Mouse (Mus musculus): ENCODE measurements at regions not wholly inside any gene's neighbourhood (a gene's known extent, or its start where the extent isn't known, plus 50 kb on each side); places are given as distances from the start of the nearest gene placed in this dataset.

DNA sequence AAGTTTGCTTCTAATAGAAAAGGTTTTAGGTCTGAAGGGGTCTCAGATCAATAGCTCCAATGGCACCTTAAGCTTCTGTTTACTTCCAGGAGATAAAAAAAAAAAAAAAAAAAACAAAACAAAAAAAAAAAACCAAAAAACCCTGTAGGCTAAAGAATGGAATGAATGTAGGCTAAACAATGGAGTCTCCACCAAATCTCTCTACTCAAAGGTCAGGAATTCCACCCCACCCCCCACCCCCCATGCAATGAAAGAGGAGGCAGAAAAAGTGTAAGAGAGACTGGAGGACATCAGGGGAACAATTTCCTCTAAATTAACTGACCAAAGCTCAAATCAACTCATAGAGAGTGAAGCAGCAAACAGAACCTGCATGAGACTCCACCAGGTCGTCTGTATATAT, 122.1 kb upstream of the Sel1l start:
- no peak for TF ChIP-seq POLR2A (IDR thresholded peaks at IDR 0.05; ENCODE audit: low read depth, low read length)
- no peak for TF ChIP-seq CTCF (IDR thresholded peaks at IDR 0.05; ENCODE audit: extremely low read depth, insufficient read length, insufficient replicate concordance, low read depth, low read length)
